Mouse (Mus musculus): Measurements from ENCODE around the gene AC161166.1. TPM values are rescaled to one million over a fixed set of nuclear protein-coding genes. Genes with fewer than 3 reads are reported as not detected.

AC161166.1 gene
- polyA plus RNA-seq, 1 experiment = 0.16 TPM

DNA sequence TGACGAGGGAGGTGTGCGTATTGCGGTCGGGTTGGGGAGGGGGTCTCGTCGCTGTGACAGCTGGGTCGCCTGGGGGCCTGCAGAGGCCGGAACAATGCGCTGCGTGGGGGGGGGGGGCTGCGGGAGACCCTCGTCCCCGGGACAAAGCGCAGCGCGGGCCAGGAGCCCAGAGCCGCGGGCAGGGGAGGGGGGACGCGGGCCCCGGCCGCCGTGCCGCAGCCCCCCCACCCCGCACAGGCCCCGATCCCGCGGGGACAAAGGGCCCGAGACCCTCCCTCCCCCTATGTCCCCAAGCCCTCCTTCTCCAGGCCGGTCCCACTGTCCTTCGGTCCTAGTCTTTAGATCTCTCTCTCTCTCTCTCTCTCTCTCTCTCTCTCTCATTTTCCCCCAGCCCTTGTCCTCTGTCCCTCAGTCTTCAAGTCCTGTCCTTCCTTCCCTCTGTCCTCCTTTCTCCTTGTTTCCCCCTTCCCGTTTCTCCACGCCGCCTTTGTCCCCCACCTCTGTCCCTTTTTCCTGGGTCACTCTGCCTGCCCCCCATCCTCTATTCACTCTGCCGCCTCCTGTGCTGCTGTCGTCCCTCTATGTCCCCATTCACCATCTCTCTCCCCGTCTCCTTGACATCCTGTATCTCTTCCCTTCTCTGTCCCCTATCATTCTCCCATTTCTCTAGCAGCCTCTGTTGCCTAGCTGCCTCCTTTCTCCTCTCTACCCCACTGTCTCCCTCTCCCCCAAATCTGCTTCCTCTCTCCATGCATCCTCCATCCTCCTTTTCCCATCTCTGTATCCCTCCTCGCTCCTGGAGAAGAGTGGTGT is 29.8 kb downstream of the AC161166.1 start:
- Histone ChIP-seq H3K27me3 (ENCODE audit: control insufficient read depth, insufficient read depth, insufficient read length) (no peaks in the 10 kb centered on the region), H3K36me3 (ENCODE audit: control insufficient read depth, insufficient read depth) (peaks cover 4% of the 10 kb centered on the region), H3K79me3 (ENCODE audit: low read depth) (no peaks in the 10 kb centered on the region), H3ac (ENCODE audit: control insufficient read depth, insufficient read length, low read depth) (peak overlapping the region; percentile 49), H3K4me3 (ENCODE audit: insufficient read depth, poor library complexity, severe bottlenecking) (peak overlapping the region; percentile 46), H3K79me2 (ENCODE audit: control insufficient read depth, insufficient read depth) (no peaks in the 10 kb centered on the region)
- no peak for TF ChIP-seq USF1 (IDR thresholded peaks at IDR 0.05; ENCODE audit: low read depth)
- no peak for TF ChIP-seq FOSL1 (IDR thresholded peaks at IDR 0.05; ENCODE audit: insufficient read depth, low read length, poor library complexity, severe bottlenecking)
- TF ChIP-seq MAX (IDR thresholded peaks at IDR 0.05) = no peak
- no peak for TF ChIP-seq MYOD1 (IDR thresholded peaks at IDR 0.05; ENCODE audit: control insufficient read depth, insufficient read length, low read depth)
- no peak for TF ChIP-seq MYOG (IDR thresholded peaks at IDR 0.05; ENCODE audit: control insufficient read depth, extremely low read depth, insufficient read length)
- no peak for TF ChIP-seq CEBPB (IDR thresholded peaks at IDR 0.05; ENCODE audit: low read depth)
- no peak for TF ChIP-seq CTCF (IDR thresholded peaks at IDR 0.05; ENCODE audit: control insufficient read depth, insufficient read depth, insufficient read length)

DNA sequence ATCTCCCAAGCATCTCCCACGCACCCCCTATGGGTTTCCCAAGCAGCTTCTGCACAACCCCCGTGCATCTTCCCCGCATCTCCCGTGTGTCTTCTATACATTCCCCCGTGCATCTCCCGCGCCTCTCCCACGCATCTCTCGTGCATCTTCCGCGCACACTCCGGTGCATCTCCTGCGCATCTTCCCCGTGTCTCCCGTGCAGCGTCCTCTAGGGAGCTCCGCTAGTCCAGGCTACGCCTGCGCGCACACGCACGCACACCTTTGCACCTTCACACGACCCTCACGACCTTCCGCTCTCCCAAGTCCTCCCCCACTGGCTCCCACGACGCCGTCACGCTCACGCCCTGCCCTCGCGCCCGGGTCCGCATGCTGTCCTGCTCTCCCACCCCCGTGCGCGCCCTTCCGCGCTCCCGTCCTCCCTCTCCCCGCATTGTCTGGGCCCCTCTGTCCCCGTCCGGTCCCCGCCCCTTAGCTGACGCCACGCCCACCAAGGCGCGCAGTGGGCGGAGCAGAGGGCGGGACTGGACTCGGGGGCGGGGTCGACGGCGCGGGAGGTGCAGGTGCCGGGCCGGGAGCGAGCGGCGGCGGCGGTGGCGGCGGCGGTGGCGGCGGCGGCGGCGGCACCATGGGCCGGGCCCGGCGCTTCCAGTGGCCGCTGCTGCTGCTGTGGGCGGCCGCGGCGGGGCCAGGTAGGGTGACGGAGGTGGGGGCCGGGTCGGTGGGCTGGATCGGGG is 30.6 kb downstream of the AC161166.1 start, which contains the start of gene Cadm4:
Gene Cadm4 (plus strand): TSS at position 550 of the 734 bp plus-strand sequence.
- peak within 1 kb of the TSS; percentile 46 for H3K4me3 ChIP-seq (ENCODE audit: insufficient read depth, poor library complexity, severe bottlenecking)
- no peaks in the 10 kb centered on the region for H3K27me3 ChIP-seq (ENCODE audit: control insufficient read depth, insufficient read depth, insufficient read length)
- TF ChIP-seq CEBPB (IDR thresholded peaks at IDR 0.05; ENCODE audit: low read depth) (no peak), MAX (IDR thresholded peaks at IDR 0.05) (no peak), USF1 (IDR thresholded peaks at IDR 0.05; ENCODE audit: low read depth) (no peak), MYOG (IDR thresholded peaks at IDR 0.05; ENCODE audit: control insufficient read depth, extremely low read depth, insufficient read length) (no peak), CTCF (IDR thresholded peaks at IDR 0.05; ENCODE audit: control insufficient read depth, insufficient read depth, insufficient read length) (no peak), FOSL1 (IDR thresholded peaks at IDR 0.05; ENCODE audit: insufficient read depth, low read length, poor library complexity, severe bottlenecking) (no peak), MYOD1 (IDR thresholded peaks at IDR 0.05; ENCODE audit: control insufficient read depth, insufficient read length, low read depth) (no peak)
- no peaks in the 10 kb centered on the region for H3K79me3 ChIP-seq (ENCODE audit: low read depth)
- H3ac ChIP-seq (ENCODE audit: control insufficient read depth, insufficient read length, low read depth) = peak within 1 kb of the TSS; percentile 72
- no peaks in the 10 kb centered on the region for H3K79me2 ChIP-seq (ENCODE audit: control insufficient read depth, insufficient read depth)
- H3K36me3 ChIP-seq (ENCODE audit: control insufficient read depth, insufficient read depth) = peaks cover 12% of the 10 kb centered on the region

DNA sequence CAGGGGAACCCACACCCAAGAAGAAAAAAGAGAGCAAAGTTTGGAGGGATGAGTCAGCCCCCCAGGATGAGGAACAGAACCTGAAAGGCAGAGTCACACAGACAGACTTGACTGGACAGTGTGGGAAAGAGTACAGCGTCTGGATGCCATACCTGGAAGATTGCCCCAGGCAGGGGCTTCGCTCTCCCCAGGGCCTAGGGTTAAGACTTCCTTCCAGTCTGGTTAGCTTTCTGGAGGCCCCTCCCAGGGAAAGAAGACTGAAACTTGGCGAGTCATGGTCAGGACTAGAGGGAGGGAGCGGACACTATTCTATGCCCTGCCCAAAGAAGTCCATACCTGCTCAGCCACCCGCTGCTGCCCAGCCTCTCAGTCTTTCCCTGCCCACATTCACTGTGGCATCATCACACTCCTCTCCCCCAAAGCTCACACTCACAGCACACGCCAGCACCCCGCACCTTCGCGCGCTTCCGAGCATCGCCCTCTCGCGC is 31.2 kb downstream of the AC161166.1 start:
- Histone ChIP-seq H3K79me3 (ENCODE audit: low read depth) (no peaks in the 10 kb centered on the region), H3K27me3 (ENCODE audit: control insufficient read depth, insufficient read depth, insufficient read length) (no peaks in the 10 kb centered on the region), H3K79me2 (ENCODE audit: control insufficient read depth, insufficient read depth) (no peaks in the 10 kb centered on the region), H3ac (ENCODE audit: control insufficient read depth, insufficient read length, low read depth) (peak overlapping the region; percentile 72), H3K36me3 (ENCODE audit: control insufficient read depth, insufficient read depth) (peaks cover 12% of the 10 kb centered on the region), H3K4me3 (ENCODE audit: insufficient read depth, poor library complexity, severe bottlenecking) (peak overlapping the region; percentile 46)
- TF ChIP-seq CEBPB (IDR thresholded peaks at IDR 0.05; ENCODE audit: low read depth) = no peak
- TF ChIP-seq USF1 (IDR thresholded peaks at IDR 0.05; ENCODE audit: low read depth) = no peak
- TF ChIP-seq CTCF (IDR thresholded peaks at IDR 0.05; ENCODE audit: control insufficient read depth, insufficient read depth, insufficient read length) = no peak
- no peak for TF ChIP-seq FOSL1 (IDR thresholded peaks at IDR 0.05; ENCODE audit: insufficient read depth, low read length, poor library complexity, severe bottlenecking)
- no peak for TF ChIP-seq MYOG (IDR thresholded peaks at IDR 0.05; ENCODE audit: control insufficient read depth, extremely low read depth, insufficient read length)
- no peak for TF ChIP-seq MAX (IDR thresholded peaks at IDR 0.05)
- no peak for TF ChIP-seq MYOD1 (IDR thresholded peaks at IDR 0.05; ENCODE audit: control insufficient read depth, insufficient read length, low read depth)

DNA sequence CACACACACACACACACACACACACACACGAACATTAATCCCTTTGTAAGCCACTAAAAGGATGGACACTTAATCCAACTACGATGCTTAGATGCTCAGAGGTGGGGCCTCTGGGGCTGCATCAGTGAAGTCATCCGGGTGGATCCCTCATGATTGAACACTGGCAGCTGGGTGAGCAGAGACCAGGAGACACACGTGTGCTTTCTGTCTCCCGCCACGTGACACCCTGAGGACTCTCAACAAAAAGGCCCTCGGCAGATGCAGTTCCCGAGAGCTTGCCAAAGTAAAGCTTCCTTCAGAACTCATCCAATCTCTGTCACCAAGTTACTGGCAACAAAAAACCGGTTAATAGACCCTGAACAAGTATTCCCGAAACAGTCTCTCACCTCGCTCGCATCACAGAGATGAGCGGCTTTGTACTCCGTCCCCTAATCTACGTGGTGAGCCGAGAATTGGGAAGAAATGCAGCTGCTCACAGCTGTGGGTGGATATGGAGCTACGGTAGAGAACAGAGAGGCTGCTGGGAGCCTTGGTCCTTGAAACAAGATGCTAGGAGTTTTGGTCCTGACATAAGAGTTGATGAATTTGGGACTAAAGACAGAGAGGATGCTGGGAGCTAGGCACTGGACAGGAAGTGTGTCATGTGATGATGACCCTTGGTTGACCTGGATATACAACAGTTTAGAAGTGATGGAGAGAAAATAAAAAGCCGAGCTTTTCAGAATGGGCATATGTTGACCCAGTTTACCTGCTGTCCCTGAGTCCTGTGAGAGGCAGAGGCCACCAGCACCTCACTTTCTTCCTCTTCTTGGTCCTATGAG is 31.9 kb downstream of the AC161166.1 start:
- peak overlapping the region; percentile 46 for H3K4me3 ChIP-seq (ENCODE audit: insufficient read depth, poor library complexity, severe bottlenecking)
- TF ChIP-seq MAX (IDR thresholded peaks at IDR 0.05) (no peak), CEBPB (IDR thresholded peaks at IDR 0.05; ENCODE audit: low read depth) (no peak), USF1 (IDR thresholded peaks at IDR 0.05; ENCODE audit: low read depth) (peak; percentile 91), MYOD1 (IDR thresholded peaks at IDR 0.05; ENCODE audit: control insufficient read depth, insufficient read length, low read depth) (peak; percentile 88), CTCF (IDR thresholded peaks at IDR 0.05; ENCODE audit: control insufficient read depth, insufficient read depth, insufficient read length) (no peak), MYOG (IDR thresholded peaks at IDR 0.05; ENCODE audit: control insufficient read depth, extremely low read depth, insufficient read length) (no peak), FOSL1 (IDR thresholded peaks at IDR 0.05; ENCODE audit: insufficient read depth, low read length, poor library complexity, severe bottlenecking) (no peak)
- no peaks in the 10 kb centered on the region for H3K79me3 ChIP-seq (ENCODE audit: low read depth)

DNA sequence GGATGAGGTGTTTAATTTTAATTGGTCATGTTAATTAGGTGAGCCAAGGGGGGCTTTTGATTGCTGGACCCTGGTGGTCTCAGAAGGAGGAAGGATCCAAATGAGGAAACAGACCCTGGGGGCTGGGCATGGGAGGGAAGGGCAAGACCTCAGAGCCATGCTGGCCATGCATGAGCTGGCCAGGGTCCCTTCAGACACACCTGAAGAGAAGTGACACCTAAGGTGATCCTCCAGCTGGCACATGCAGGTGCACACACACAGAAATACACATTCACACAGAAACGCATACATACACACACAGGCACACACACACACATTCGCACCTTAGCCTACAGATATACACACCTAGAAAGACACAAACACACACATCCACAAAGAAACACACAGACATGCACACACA is 32.6 kb downstream of the AC161166.1 start:
- Histone ChIP-seq H3K27me3 (ENCODE audit: control insufficient read depth, insufficient read depth, insufficient read length) (no peaks in the 10 kb centered on the region), H3K79me3 (ENCODE audit: low read depth) (no peaks in the 10 kb centered on the region), H3K36me3 (ENCODE audit: control insufficient read depth, insufficient read depth) (peaks cover 19% of the 10 kb centered on the region), H3K4me3 (ENCODE audit: insufficient read depth, poor library complexity, severe bottlenecking) (no peak overlapping the region), H3K79me2 (ENCODE audit: control insufficient read depth, insufficient read depth) (no peaks in the 10 kb centered on the region), H3ac (ENCODE audit: control insufficient read depth, insufficient read length, low read depth) (no peak overlapping the region)
- TF ChIP-seq USF1 (IDR thresholded peaks at IDR 0.05; ENCODE audit: low read depth) (no peak), MYOD1 (IDR thresholded peaks at IDR 0.05; ENCODE audit: control insufficient read depth, insufficient read length, low read depth) (no peak), CTCF (IDR thresholded peaks at IDR 0.05; ENCODE audit: control insufficient read depth, insufficient read depth, insufficient read length) (no peak), CEBPB (IDR thresholded peaks at IDR 0.05; ENCODE audit: low read depth) (no peak), MAX (IDR thresholded peaks at IDR 0.05) (no peak), MYOG (IDR thresholded peaks at IDR 0.05; ENCODE audit: control insufficient read depth, extremely low read depth, insufficient read length) (no peak), FOSL1 (IDR thresholded peaks at IDR 0.05; ENCODE audit: insufficient read depth, low read length, poor library complexity, severe bottlenecking) (no peak)

More for the DNA sequence above, 31.9 kb downstream of the AC161166.1 start:
- H3K79me2 ChIP-seq (ENCODE audit: control insufficient read depth, insufficient read depth) = no peaks in the 10 kb centered on the region
- H3K36me3 ChIP-seq (ENCODE audit: control insufficient read depth, insufficient read depth) = peaks cover 13% of the 10 kb centered on the region
- peak overlapping the region; percentile 36 for H3ac ChIP-seq (ENCODE audit: control insufficient read depth, insufficient read length, low read depth)
- H3K27me3 ChIP-seq (ENCODE audit: control insufficient read depth, insufficient read depth, insufficient read length) = no peaks in the 10 kb centered on the region

All from C2C12 (cell line).